Mouse (Mus musculus): ENCODE measurements around the gene Trim38. TPM values are rescaled to one million over a fixed set of nuclear protein-coding genes. Genes with fewer than 3 reads are reported as not detected.

Trim38 gene
- total RNA-seq, 1 experiment: 0.40 TPM

DNA sequence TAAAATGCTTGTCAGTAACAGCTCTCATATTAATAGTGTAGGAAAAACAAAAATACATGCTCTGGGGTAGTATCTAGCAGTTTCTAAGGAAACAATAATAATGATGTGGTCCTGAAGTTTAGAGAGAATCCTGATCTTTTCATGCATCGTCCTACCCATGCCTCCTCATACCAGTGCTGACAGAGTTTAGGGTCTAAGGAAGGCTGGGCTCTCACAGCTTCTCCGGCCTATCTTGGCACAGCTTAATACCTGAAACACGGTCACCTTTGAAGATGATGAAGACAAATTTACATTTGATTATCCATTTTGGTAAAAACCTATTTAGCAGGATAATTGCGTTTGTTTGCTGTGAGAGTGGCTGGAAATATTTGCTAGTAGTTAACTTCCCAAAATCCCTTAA is 25.8 kb upstream of the Trim38 start:
- H3K4me1 ChIP-seq (ENCODE audit: control insufficient read depth in 2 of 2, insufficient read depth in 2 of 2, low read length in 2 of 2, poor library complexity in 1 of 2): peaks cover 0 to 3% of the 10 kb centered on the region in 2 experiments; a peak in 3 of 4 replicates
- H3K4me3 ChIP-seq (ENCODE audit: insufficient read depth in 1 of 2, low read depth in 1 of 2, low read length in 2 of 2, poor library complexity in 1 of 2, severe bottlenecking in 1 of 2): peak overlapping the region; percentile 3 to 48
- H3K9me3 ChIP-seq (ENCODE audit: control insufficient read depth, insufficient read depth, low read depth, low read length): no peaks in the 10 kb centered on the region
- in situ Hi-C loops (cut with MboI; ENCODE audit: low sequenced_read_pairs in 2 of 2, unreplicated experiment in 2 of 2): loop anchor here in 1 of 2 experiments (5.0 to 10.0 kb wide), 3 partner anchors 52 to 1709 kb away; partner anchors contain the start of genes Hist1h1d, Hist1h2ah, Hist1h2bk and Hist1h4f
- H3K9ac ChIP-seq (ENCODE audit: insufficient read depth, low read depth, low read length, poor library complexity, severe bottlenecking): peak overlapping the region; percentile 74; the same call in 1 of the 2 replicates
- DNase-seq (ENCODE audit: low read depth, low spot score): no peak
- H3K27ac ChIP-seq (ENCODE audit: insufficient read depth, low read depth, low read length, poor library complexity, severe bottlenecking): peak overlapping the region; percentile 93; the same call in 1 of the 2 replicates
- TF ChIP-seq ZNF384 (IDR thresholded peaks at IDR 0.05; ENCODE audit: low read depth, low read length): no peak
- no peak for TF ChIP-seq CHD2 (IDR thresholded peaks at IDR 0.05; ENCODE audit: low read depth, low read length)
- no peak for TF ChIP-seq MAFK (IDR thresholded peaks at IDR 0.05; ENCODE audit: insufficient read depth, low read depth, low read length)
- no peak for TF ChIP-seq HCFC1 (IDR thresholded peaks at IDR 0.05; ENCODE audit: borderline replicate concordance, insufficient read depth, low read length)
- TF ChIP-seq ZC3H11A (IDR thresholded peaks at IDR 0.05; ENCODE audit: borderline replicate concordance, low read depth, low read length): no peak
- no peaks in the 10 kb centered on the region for H3K36me3 ChIP-seq (ENCODE audit: control insufficient read depth, insufficient read depth, low read length, poor library complexity, severe bottlenecking)

DNA sequence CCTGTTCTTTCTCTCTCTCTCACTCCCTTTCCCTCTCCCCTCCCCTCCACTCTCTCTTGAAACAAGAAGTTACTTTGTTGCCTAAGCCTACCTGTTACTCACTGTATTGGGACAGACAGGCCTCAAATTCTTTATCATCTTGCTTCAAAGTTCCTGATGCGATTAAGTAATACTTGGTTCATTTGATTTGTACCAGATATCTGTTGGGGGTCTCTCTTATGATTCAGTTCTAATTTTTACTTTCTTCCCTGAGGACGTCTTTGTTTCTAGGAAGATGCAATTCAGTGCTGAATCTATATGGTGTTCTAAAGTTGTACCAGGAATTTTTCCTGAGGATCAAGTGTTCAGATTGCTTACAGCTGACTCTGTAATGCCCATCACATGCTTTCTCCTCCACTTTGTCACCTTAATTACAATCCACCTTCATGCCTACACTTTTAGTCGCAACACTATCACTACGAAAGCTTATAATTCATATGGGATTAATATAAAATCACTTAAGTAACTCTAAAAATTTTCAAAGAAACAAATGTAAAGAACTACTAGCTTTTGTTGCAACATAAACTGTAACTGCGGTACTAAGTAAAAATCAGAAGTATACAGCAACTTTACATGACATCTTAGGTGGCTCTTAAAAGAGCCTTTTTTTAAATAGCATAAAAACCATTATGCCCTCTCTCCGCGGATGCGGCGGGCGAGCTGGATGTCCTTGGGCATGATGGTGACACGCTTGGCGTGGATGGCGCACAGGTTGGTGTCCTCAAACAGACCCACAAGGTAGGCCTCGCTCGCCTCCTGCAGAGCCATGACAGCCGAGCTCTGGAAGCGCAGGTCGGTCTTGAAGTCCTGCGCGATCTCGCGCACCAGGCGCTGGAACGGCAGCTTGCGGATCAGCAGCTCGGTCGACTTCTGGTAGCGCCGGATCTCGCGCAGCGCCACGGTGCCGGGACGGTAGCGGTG is 25.0 kb upstream of the Trim38 start:
- in situ Hi-C loops (cut with MboI; ENCODE audit: low sequenced_read_pairs in 2 of 2, unreplicated experiment in 2 of 2): loop anchor here in 1 of 2 experiments (5.0 to 10.0 kb wide), 3 partner anchors 52 to 1710 kb away; partner anchors contain the start of genes Hist1h1d, Hist1h2ah, Hist1h2bk and Hist1h4f
- Histone ChIP-seq H3K36me3 (ENCODE audit: control insufficient read depth, insufficient read depth, low read length, poor library complexity, severe bottlenecking) (no peaks in the 10 kb centered on the region), H3K27ac (ENCODE audit: insufficient read depth, low read depth, low read length, poor library complexity, severe bottlenecking) (peak overlapping the region; percentile 93), H3K4me1 (ENCODE audit: control insufficient read depth in 2 of 2, insufficient read depth in 2 of 2, low read length in 2 of 2, poor library complexity in 1 of 2) (peaks cover 1 to 3% of the 10 kb centered on the region in 2 experiments; a peak in 3 of 4 replicates), H3K9ac (ENCODE audit: insufficient read depth, low read depth, low read length, poor library complexity, severe bottlenecking) (peak overlapping the region; percentile 87), H3K9me3 (ENCODE audit: control insufficient read depth, insufficient read depth, low read depth, low read length) (no peaks in the 10 kb centered on the region), H3K4me3 (ENCODE audit: insufficient read depth in 1 of 2, low read depth in 1 of 2, low read length in 2 of 2, poor library complexity in 1 of 2, severe bottlenecking in 1 of 2) (peak overlapping the region; percentile 3 to 70)
- TF ChIP-seq CHD2 (IDR thresholded peaks at IDR 0.05; ENCODE audit: low read depth, low read length) (0 out of 2 replicates have a peak, but pooled peaks have one; percentile 47), ZNF384 (IDR thresholded peaks at IDR 0.05; ENCODE audit: low read depth, low read length) (no peak), HCFC1 (IDR thresholded peaks at IDR 0.05; ENCODE audit: borderline replicate concordance, insufficient read depth, low read length) (no peak), MAFK (IDR thresholded peaks at IDR 0.05; ENCODE audit: insufficient read depth, low read depth, low read length) (no peak), ZC3H11A (IDR thresholded peaks at IDR 0.05; ENCODE audit: borderline replicate concordance, low read depth, low read length) (no peak)
- DNase-seq (ENCODE audit: low read depth, low spot score): no peak

GRCm38 (mm10) chr13:23745381-23746161 is 24.1 kb upstream of the Trim38 start, which contains the start of gene Hist1h3c:
Gene Hist1h3c (minus strand): TSS chr13:23745602.
- Histone ChIP-seq H3K4me3 (ENCODE audit: insufficient read depth in 1 of 2, low read depth in 1 of 2, low read length in 2 of 2, poor library complexity in 1 of 2, severe bottlenecking in 1 of 2) (peak within 1 kb of the TSS; percentile 68 to 70), H3K9me3 (ENCODE audit: control insufficient read depth, insufficient read depth, low read depth, low read length) (no peaks in the 10 kb centered on the region), H3K9ac (ENCODE audit: insufficient read depth, low read depth, low read length, poor library complexity, severe bottlenecking) (peak within 1 kb of the TSS; percentile 87), H3K27ac (ENCODE audit: insufficient read depth, low read depth, low read length, poor library complexity, severe bottlenecking) (peak within 1 kb of the TSS; percentile 94), H3K4me1 (ENCODE audit: control insufficient read depth in 2 of 2, insufficient read depth in 2 of 2, low read length in 2 of 2, poor library complexity in 1 of 2) (peaks cover 2 to 3% of the 10 kb centered on the region in 2 experiments; a peak in 3 of 4 replicates), H3K36me3 (ENCODE audit: control insufficient read depth, insufficient read depth, low read length, poor library complexity, severe bottlenecking) (no peaks in the 10 kb centered on the region)
- TF ChIP-seq CHD2 (IDR thresholded peaks at IDR 0.05; ENCODE audit: low read depth, low read length): peak; percentile 72
- TF ChIP-seq ZNF384 (IDR thresholded peaks at IDR 0.05; ENCODE audit: low read depth, low read length): peak; percentile 80
- no peak for TF ChIP-seq HCFC1 (IDR thresholded peaks at IDR 0.05; ENCODE audit: borderline replicate concordance, insufficient read depth, low read length)
- DNase-seq (ENCODE audit: low read depth, low spot score): no peak
- in situ Hi-C loops (cut with MboI; ENCODE audit: low sequenced_read_pairs in 2 of 2, unreplicated experiment in 2 of 2): loop anchor here in 1 of 2 experiments (10.0 kb wide), 2 partner anchors 191 to 1711 kb away; partner anchors contain the start of genes Hist1h1d, Hist1h2ah, Hist1h2bk and Hist1h4f

Measured in ES-E14 (cell line).